Mouse (Mus musculus) kidney, embryonic 16.5 days (tissue): ENCODE measurements around the gene Dmrta2. TPM values are rescaled to one million over a fixed set of nuclear protein-coding genes. Genes with fewer than 3 reads are reported as not detected.

Experiments used
- ATAC-seq: fragments of 200-750 bp; cut with Nextera tagmentation; 2 replicates; pipeline ENCODE4 v1.8.0; 2017; ENCODE audit warnings: moderate TSS enrichment; ENCODE audit not compliant: low FRiP score, low TSS enrichment
- H3K27ac ChIP-seq: fragments of 300-500 bp; sonication (generic); 2 replicates; pipeline ENCODE4 v1.5.1; 2014; ENCODE audit warnings: low read length
- H3K27me3 ChIP-seq: fragments of 300-500 bp; sonication (generic); 2 replicates; pipeline ENCODE4 v1.6.1; 2014; ENCODE audit warnings: low read length, control low read depth, mixed read lengths; ENCODE audit not compliant: insufficient read depth
- H3K36me3 ChIP-seq: fragments of 300-500 bp; sonication (generic); 2 replicates; pipeline ENCODE4 v1.6.1; 2014; ENCODE audit warnings: low read length, control low read depth, mixed read lengths; ENCODE audit not compliant: insufficient read depth
- H3K4me1 ChIP-seq: fragments of 300-500 bp; sonication (generic); 2 replicates; pipeline ENCODE4 v1.6.1; 2014; ENCODE audit warnings: low read length, control low read depth, mixed read lengths; ENCODE audit not compliant: insufficient read depth
- H3K4me2 ChIP-seq: fragments of 300-500 bp; sonication (generic); replicated peaks from 2 replicates; pipeline ENCODE4 v1.6.1; 2014; ENCODE audit warnings: low read depth, low read length
- H3K4me3 ChIP-seq: fragments of 300-500 bp; sonication (generic); 2 replicates; pipeline ENCODE4 v1.5.1; 2014; ENCODE audit warnings: mild to moderate bottlenecking, low read length
- H3K9ac ChIP-seq: fragments of 300-500 bp; sonication (generic); replicated peaks from 2 replicates; pipeline ENCODE4 v1.6.1; 2014; ENCODE audit warnings: low read length
- H3K9me3 ChIP-seq: fragments of 300-500 bp; sonication (generic); 2 replicates; pipeline ENCODE4 v1.6.1; 2016; ENCODE audit warnings: low read length, control low read depth
- WGBS: fragments of 180-500 bp; shearing (Covaris S2); extraction: QIAGEN DNeasy Blood & Tissue Kit; methylation state at CpG from one replicate; pipeline ENCODE4 v1.1.7; 2014; 5-methylcytosine and 5-hydroxymethylcytosine counted together
- polyA plus RNA-seq: library from polyadenylated mRNA; unstranded; fragments of >200 nt; fragmentation: Nextera tagmentation; extraction: Ambion mirVana; gene quantifications from 2 replicates; pipeline ENCODE4 v1.2.1, GENCODE M21; 2015

Gene Dmrta2
- polyA plus RNA-seq, 1 experiment from 2014 or later: 0.25 TPM

DNA sequence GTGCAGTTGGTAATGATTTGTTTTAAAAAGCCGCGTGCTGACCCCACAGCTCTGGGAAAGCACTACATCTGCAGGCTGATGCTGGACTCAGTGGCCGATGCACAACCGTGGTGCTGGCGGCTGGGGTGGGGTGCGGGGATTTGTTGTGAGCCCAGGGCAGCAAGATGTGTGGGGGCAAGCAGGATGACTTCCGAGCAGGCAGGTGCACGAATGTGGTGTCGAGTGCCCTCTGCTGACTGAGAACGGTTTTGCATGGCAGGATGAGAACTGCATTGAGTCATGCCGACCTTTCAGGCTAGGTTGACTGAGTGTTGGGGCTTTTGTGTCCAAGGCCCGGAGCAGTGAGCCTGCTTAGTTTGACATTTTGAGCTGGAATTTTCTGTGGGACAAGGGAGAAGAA, 42.4 kb downstream of the Dmrta2 start:
- Histone ChIP-seq H3K4me2 (peak overlapping the region; percentile 41; the same call in 1 of the 2 replicates), H3K9me3 (no peaks in the 10 kb centered on the region)
- WGBS: 9% methylated on average over 12 of the region's 12 CpGs

DNA sequence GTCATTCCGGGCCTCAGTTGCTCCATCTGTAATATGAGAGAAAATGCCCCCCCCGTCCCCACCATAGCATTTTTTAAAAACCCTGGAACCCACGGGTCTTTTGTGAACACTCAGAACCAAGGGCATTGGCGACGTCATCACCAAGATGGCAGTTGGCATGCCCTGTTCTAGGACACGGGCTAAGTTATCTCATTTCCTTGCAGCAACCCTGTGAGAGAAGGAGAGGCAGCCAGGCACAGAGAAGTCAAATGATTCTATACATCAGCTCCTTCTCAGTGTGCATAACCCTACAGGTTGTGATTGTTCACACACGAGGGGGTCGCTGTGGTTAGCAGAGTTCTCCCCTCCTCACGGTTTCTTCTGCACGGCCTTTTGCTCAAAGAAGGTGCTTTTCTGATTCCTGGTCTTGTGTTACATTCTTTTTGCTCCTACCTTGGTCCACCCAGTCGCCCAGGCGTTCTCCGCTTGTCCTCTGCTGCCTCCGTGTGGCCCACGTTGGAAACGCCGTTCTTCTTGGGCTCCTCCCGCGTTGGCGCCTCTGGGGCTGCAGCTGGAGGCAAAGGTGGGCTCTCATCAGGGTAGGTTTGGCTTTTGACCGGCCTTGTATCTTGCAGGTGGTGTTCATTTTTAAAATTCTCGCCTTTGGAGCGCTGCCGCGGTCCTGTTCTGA, 44.2 kb downstream of the Dmrta2 start:
- WGBS: 17% methylated on average over 25 of the region's 25 CpGs
- Histone ChIP-seq H3K9me3 (no peaks in the 10 kb centered on the region), H3K4me2 (peak overlapping the region; percentile 26), H3K9ac (no peak overlapping the region), H3K27ac (no peak overlapping the region), H3K36me3 (no peaks in the 10 kb centered on the region), H3K4me3 (no peak overlapping the region), H3K27me3 (peaks cover 10% of the 10 kb centered on the region; the same call in 1 of the 2 replicates), H3K4me1 (no peaks in the 10 kb centered on the region)
- peak; percentile 35; the same call in 1 of the 2 replicates for ATAC-seq

More for the DNA sequence above, 42.4 kb downstream of the Dmrta2 start:
- Histone ChIP-seq H3K4me3 (no peak overlapping the region), H3K4me1 (no peaks in the 10 kb centered on the region), H3K27ac (no peak overlapping the region), H3K27me3 (peaks cover 10% of the 10 kb centered on the region; the same call in 1 of the 2 replicates), H3K36me3 (no peaks in the 10 kb centered on the region), H3K9ac (no peak overlapping the region)
- ATAC-seq: peak; percentile 58; the same call in 1 of the 2 replicates

DNA sequence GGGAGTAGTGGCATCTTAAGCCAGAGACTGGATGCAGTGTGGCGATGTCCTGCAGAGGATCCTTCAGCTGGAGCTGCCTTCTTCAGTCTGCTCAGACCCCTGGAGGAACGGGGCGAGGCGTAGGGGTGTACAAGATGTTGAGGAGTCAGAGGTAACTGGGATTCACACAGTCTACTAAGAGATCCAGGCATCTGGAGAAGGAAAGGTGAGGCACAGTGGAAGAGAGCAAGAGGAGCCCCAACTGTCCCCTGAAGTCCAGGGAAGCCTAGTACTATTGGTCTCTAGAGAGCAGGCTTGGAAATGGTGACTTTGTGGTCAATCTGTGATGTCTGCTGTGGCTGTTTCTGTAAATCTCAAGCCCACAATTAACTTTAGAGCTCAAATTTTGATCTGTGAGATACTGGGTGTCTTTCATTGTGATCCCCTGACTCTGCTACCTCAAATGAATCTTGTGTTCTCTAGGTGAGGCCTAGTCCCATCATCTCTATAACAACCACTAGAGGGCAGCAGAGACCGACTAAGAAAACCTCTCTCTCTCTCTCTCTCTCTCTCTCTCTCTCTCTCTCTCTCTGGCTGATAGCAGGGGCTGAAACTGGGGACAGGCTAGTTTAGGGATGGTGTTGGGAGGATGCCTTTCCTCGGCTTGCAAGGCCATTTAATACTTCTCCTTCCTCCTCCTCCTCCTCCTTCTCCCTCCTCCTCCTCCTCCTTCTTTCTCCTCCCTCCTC, 50.8 kb downstream of the Dmrta2 start:
- peak; percentile 66; the same call in 1 of the 2 replicates for ATAC-seq

DNA sequence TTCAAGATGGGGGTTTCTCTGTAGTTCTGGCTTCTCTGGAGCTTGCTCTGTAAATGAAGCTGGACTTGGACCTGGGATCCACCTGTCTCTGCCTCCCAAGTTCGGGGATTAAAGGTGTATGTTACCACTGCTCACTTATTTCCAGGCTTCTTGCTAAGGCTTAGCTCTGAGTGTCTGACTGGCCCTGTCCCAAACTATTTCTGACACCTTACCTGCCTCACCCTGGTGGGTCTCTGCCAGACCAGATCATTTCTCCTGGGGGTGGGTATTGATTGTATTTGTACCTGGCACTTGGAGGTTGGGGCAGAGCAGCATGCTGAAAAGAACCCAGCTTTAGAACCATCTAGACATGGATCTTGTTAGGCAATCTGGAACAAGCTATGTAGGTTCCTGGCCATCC, 51.6 kb downstream of the Dmrta2 start:
- Histone ChIP-seq H3K36me3 (no peaks in the 10 kb centered on the region), H3K9me3 (no peaks in the 10 kb centered on the region), H3K4me1 (no peaks in the 10 kb centered on the region), H3K27ac (no peak overlapping the region), H3K27me3 (no peaks in the 10 kb centered on the region), H3K4me3 (no peak overlapping the region), H3K9ac (no peak overlapping the region), H3K4me2 (no peak overlapping the region)
- no peak for ATAC-seq
- 83% methylated on average over 1 of the region's 1 CpGs for WGBS

More for the DNA sequence above, 50.8 kb downstream of the Dmrta2 start:
- H3K4me2 ChIP-seq: no peak overlapping the region
- H3K4me3 ChIP-seq: no peak overlapping the region
- no peaks in the 10 kb centered on the region for H3K36me3 ChIP-seq
- no peaks in the 10 kb centered on the region for H3K27me3 ChIP-seq
- no peak overlapping the region for H3K27ac ChIP-seq
- no peak overlapping the region for H3K9ac ChIP-seq
- H3K9me3 ChIP-seq: no peaks in the 10 kb centered on the region
- H3K4me1 ChIP-seq: no peaks in the 10 kb centered on the region
- WGBS: 62% methylated on average over 6 of the region's 6 CpGs
